Mouse (Mus musculus) midbrain, embryonic 12.5 days (tissue): ENCODE results near the gene Nagpa. TPM values are rescaled to one million over a fixed set of nuclear protein-coding genes. Genes with fewer than 3 reads are reported as not detected.

ENCODE experiments used
- ATAC-seq: fragments of 200-750 bp; cut with Nextera tagmentation; 2 replicates; pipeline ENCODE4 v1.8.0; 2017; ENCODE audit warnings: low read depth, moderate TSS enrichment, moderate library complexity; ENCODE audit not compliant: low FRiP score
- H3K27ac ChIP-seq: fragments of 300-500 bp; sonication (generic); replicated peaks from 2 replicates; pipeline ENCODE4 v1.5.1; 2016; ENCODE audit warnings: mild to moderate bottlenecking
- H3K27me3 ChIP-seq: fragments of 300-500 bp; sonication (generic); 2 replicates; pipeline ENCODE4 v1.6.1; 2016; ENCODE audit warnings: mild to moderate bottlenecking
- H3K36me3 ChIP-seq: fragments of 300-500 bp; sonication (generic); 2 replicates; pipeline ENCODE4 v1.6.1; 2016
- H3K4me1 ChIP-seq: fragments of 300-500 bp; sonication (generic); 2 replicates; pipeline ENCODE4 v1.6.1; 2016
- H3K4me2 ChIP-seq: fragments of 300-500 bp; sonication (generic); replicated peaks from 2 replicates; pipeline ENCODE4 v1.6.1; 2016; ENCODE audit warnings: mild to moderate bottlenecking, moderate library complexity
- H3K4me3 ChIP-seq: fragments of 300-500 bp; sonication (generic); 2 replicates; pipeline ENCODE4 v1.5.1; 2016; ENCODE audit warnings: mild to moderate bottlenecking
- H3K9ac ChIP-seq: fragments of 300-500 bp; sonication (generic); replicated peaks from 2 replicates; pipeline ENCODE4 v1.6.1; 2016; ENCODE audit warnings: mild to moderate bottlenecking, moderate library complexity
- H3K9me3 ChIP-seq: fragments of 300-500 bp; sonication (generic); 2 replicates; pipeline ENCODE4 v1.6.1; 2016; ENCODE audit warnings: mild to moderate bottlenecking
- WGBS: fragments of 180-500 bp; shearing (Covaris S2); methylation state at CpG from one replicate; pipeline ENCODE4 v1.1.7; 2016; 5-methylcytosine and 5-hydroxymethylcytosine counted together
- polyA plus RNA-seq: library from polyadenylated mRNA; unstranded; fragments of >200 nt; fragmentation: Nextera tagmentation; extraction: Ambion mirVana; gene quantifications from 2 replicates; pipeline ENCODE4 v1.2.1, GENCODE M21; 2016

Gene Nagpa
- polyA plus RNA-seq, 1 experiment from 2014 or later, result 11.2 TPM

- Histone ChIP-seq H3K4me2 (no peak overlapping the region), H3K27ac (no peak overlapping the region), H3K9ac (no peak overlapping the region), H3K4me1 (no peaks in the 10 kb centered on the region), H3K36me3 (no peaks in the 10 kb centered on the region), H3K9me3 (no peaks in the 10 kb centered on the region), H3K27me3 (0 out of 2 replicates have a peak, but pooled peaks cover 3% of the 10 kb centered on the region), H3K4me3 (no peak overlapping the region)
- ATAC-seq, result no peak
- 76% methylated on average over 4 of the region's 4 CpGs for WGBS
These were observed 17.6 kb upstream of the Nagpa start for GRCm38 (mm10) chr16:5221403-5221802.

- no peaks in the 10 kb centered on the region for H3K36me3 ChIP-seq
- no peak overlapping the region for H3K27ac ChIP-seq
- no peak overlapping the region for H3K4me3 ChIP-seq
- H3K27me3 ChIP-seq, result peaks cover 7% of the 10 kb centered on the region; the same call in 1 of the 2 replicates
- no peaks in the 10 kb centered on the region for H3K4me1 ChIP-seq
- WGBS, result 61% methylated on average over 5 of the region's 5 CpGs
- no peak overlapping the region for H3K9ac ChIP-seq
- no peaks in the 10 kb centered on the region for H3K9me3 ChIP-seq
- no peak overlapping the region for H3K4me2 ChIP-seq
- ATAC-seq, result no peak
These were observed 13.7 kb upstream of the Nagpa start for GRCm38 (mm10) chr16:5217341-5218133.

- Histone ChIP-seq H3K9ac (no peak overlapping the region), H3K27ac (no peak overlapping the region), H3K4me3 (no peak overlapping the region), H3K27me3 (peaks cover 4% of the 10 kb centered on the region; the same call in 1 of the 2 replicates), H3K36me3 (no peaks in the 10 kb centered on the region), H3K9me3 (no peaks in the 10 kb centered on the region), H3K4me2 (no peak overlapping the region), H3K4me1 (no peaks in the 10 kb centered on the region)
- ATAC-seq, result no peak
- 67% methylated on average over 6 of the region's 6 CpGs for WGBS
These were observed 12.9 kb upstream of the Nagpa start for GRCm38 (mm10) chr16:5216686-5217085.

- no peak for ATAC-seq
- Histone ChIP-seq H3K36me3 (no peaks in the 10 kb centered on the region), H3K4me3 (no peak overlapping the region), H3K27ac (no peak overlapping the region), H3K27me3 (peaks cover 4% of the 10 kb centered on the region; the same call in 1 of the 2 replicates), H3K4me1 (no peaks in the 10 kb centered on the region), H3K4me2 (no peak overlapping the region), H3K9me3 (no peaks in the 10 kb centered on the region), H3K9ac (no peak overlapping the region)
- 83% methylated on average over 2 of the region's 2 CpGs for WGBS
These were observed 10.3 kb upstream of the Nagpa start for GRCm38 (mm10) chr16:5214126-5214525.

- no peaks in the 10 kb centered on the region for H3K36me3 ChIP-seq
- H3K4me3 ChIP-seq, result no peak overlapping the region
- no peaks in the 10 kb centered on the region for H3K4me1 ChIP-seq
- H3K9me3 ChIP-seq, result no peaks in the 10 kb centered on the region
- H3K4me2 ChIP-seq, result no peak overlapping the region
- WGBS, result 87% methylated on average over 3 of the region's 3 CpGs
- no peak overlapping the region for H3K9ac ChIP-seq
- no peak overlapping the region for H3K27ac ChIP-seq
- no peak for ATAC-seq
- peaks cover 4% of the 10 kb centered on the region; the same call in 1 of the 2 replicates for H3K27me3 ChIP-seq
These were observed 8.3 kb upstream of the Nagpa start for GRCm38 (mm10) chr16:5212150-5212549.

- Histone ChIP-seq H3K9ac (no peak overlapping the region), H3K9me3 (no peaks in the 10 kb centered on the region), H3K27me3 (peaks cover 11% of the 10 kb centered on the region), H3K36me3 (no peaks in the 10 kb centered on the region), H3K4me2 (no peak overlapping the region), H3K27ac (no peak overlapping the region), H3K4me3 (no peak overlapping the region), H3K4me1 (no peaks in the 10 kb centered on the region)
- 76% methylated on average over 2 of the region's 2 CpGs for WGBS
- ATAC-seq, result no peak
These were observed 6.6 kb upstream of the Nagpa start for GRCm38 (mm10) chr16:5210365-5210764.

GRCm38 (mm10) chr16:5206051-5206450 is 2.2 kb upstream of the Nagpa start:
- H3K9me3 ChIP-seq, result no peaks in the 10 kb centered on the region
- peaks cover 12% of the 10 kb centered on the region for H3K4me1 ChIP-seq
- peaks cover 26% of the 10 kb centered on the region for H3K27me3 ChIP-seq
- no peak overlapping the region for H3K27ac ChIP-seq
- no peak overlapping the region for H3K4me3 ChIP-seq
- H3K9ac ChIP-seq, result no peak overlapping the region
- no peaks in the 10 kb centered on the region for H3K36me3 ChIP-seq
- no peak for ATAC-seq
- WGBS, result 77% methylated on average over 5 of the region's 5 CpGs
- H3K4me2 ChIP-seq, result no peak overlapping the region

- Histone ChIP-seq H3K27me3 (peaks cover 26% of the 10 kb centered on the region), H3K9ac (no peak overlapping the region), H3K4me3 (no peak overlapping the region), H3K36me3 (no peaks in the 10 kb centered on the region), H3K27ac (no peak overlapping the region), H3K9me3 (no peaks in the 10 kb centered on the region), H3K4me2 (no peak overlapping the region), H3K4me1 (peaks cover 12% of the 10 kb centered on the region)
- no peak for ATAC-seq
- 84% methylated on average over 5 of the region's 5 CpGs for WGBS
These were observed 1.7 kb upstream of the Nagpa start for GRCm38 (mm10) chr16:5205431-5205970.

- peak overlapping the region; percentile 99 for H3K4me2 ChIP-seq
- H3K27ac ChIP-seq, result no peak overlapping the region
- ATAC-seq, result no peak
- peak overlapping the region; percentile 88 for H3K4me3 ChIP-seq
- no peaks in the 10 kb centered on the region for H3K9me3 ChIP-seq
- H3K9ac ChIP-seq, result peak overlapping the region; percentile 69
- 2% methylated on average over 36 of the region's 36 CpGs for WGBS
- H3K36me3 ChIP-seq, result peaks cover 5% of the 10 kb centered on the region; the same call in 1 of the 2 replicates
- H3K4me1 ChIP-seq, result peaks cover 12% of the 10 kb centered on the region
- H3K27me3 ChIP-seq, result peaks cover 26% of the 10 kb centered on the region
These were observed 612 bp downstream of the Nagpa start for GRCm38 (mm10) chr16:5203200-5203599.

- Histone ChIP-seq H3K27ac (no peak overlapping the region), H3K4me3 (peak overlapping the region; percentile 88), H3K9ac (no peak overlapping the region), H3K4me2 (peak overlapping the region; percentile 99), H3K36me3 (peaks cover 5% of the 10 kb centered on the region; the same call in 1 of the 2 replicates), H3K9me3 (no peaks in the 10 kb centered on the region), H3K27me3 (peaks cover 26% of the 10 kb centered on the region), H3K4me1 (peaks cover 12% of the 10 kb centered on the region)
- WGBS, result 13% methylated on average over 4 of the region's 4 CpGs
- ATAC-seq, result no peak
These were observed 1.1 kb downstream of the Nagpa start for GRCm38 (mm10) chr16:5202681-5203080.

- H3K36me3 ChIP-seq, result peaks cover 2% of the 10 kb centered on the region; the same call in 1 of the 2 replicates
- H3K4me1 ChIP-seq, result no peaks in the 10 kb centered on the region
- no peaks in the 10 kb centered on the region for H3K27me3 ChIP-seq
- H3K9me3 ChIP-seq, result no peaks in the 10 kb centered on the region
- no peak overlapping the region for H3K9ac ChIP-seq
- H3K27ac ChIP-seq, result no peak overlapping the region
- whole genome bisulfite sequencing, result 29% methylated on average over 6 of the region's 6 CpGs
- H3K4me3 ChIP-seq, result no peak overlapping the region
- ATAC-seq, result no peak
- H3K4me2 ChIP-seq, result no peak overlapping the region
These were observed 8.7 kb downstream of the Nagpa start for GRCm38 (mm10) chr16:5195080-5195479.

- Histone ChIP-seq H3K4me1 (no peaks in the 10 kb centered on the region), H3K27me3 (no peaks in the 10 kb centered on the region), H3K9me3 (no peaks in the 10 kb centered on the region), H3K4me3 (no peak overlapping the region), H3K36me3 (no peaks in the 10 kb centered on the region), H3K9ac (no peak overlapping the region), H3K27ac (no peak overlapping the region), H3K4me2 (no peak overlapping the region)
- ATAC-seq, result no peak
- WGBS, result 81% methylated on average over 7 of the region's 7 CpGs
These were observed 17.6 kb downstream of the Nagpa start for GRCm38 (mm10) chr16:5186234-5186633.
